Mouse (Mus musculus): ENCODE results near the gene Dcaf8.

DNA sequence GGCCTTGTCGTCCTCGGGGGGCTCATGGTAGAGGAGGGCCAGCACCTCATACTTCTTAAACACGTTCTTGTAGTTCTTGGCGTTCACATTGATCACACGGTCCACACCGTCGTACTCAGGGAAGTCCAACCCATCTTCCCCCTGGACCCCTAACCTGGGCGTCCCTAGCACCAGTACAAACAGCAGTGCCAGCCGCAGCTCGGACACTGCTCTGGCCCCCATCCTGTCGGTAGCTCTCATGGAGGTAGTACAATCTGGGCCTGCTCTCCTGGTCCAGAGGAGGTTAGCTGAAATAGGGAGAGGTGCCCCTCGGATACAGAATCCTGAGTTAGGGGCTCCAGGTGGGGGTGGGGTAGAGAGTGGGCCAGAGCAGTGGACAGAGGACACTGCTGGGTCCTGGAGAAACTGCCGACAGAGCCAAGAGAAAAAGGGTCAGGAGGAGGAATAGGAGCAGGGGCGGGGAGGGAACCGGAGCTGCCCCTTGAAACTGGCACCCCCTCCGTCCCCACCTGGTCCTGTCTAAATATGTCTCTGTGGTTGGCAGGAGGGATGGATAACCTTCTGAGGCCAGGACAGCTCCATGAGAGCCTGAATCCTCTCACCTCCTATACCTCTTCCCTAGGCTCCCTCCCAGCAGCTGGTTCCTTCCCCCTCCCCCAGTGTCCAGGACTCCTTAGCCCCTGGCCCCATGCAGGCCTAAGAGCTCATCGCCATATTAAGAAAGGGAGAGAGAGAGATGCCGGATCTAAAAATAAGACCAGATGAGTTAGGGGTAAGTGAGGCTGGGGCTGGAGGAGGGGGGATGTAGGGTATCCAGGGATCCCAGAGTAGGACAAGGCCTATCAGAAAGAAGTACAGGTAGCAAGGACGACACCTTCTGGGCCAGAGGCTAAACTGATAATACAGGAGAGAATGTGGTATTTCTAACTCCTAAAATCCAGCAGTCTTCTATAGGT is 71.8 kb downstream of the Dcaf8 start, which contains the start of gene Casq1:
- TF ChIP-seq CTCF (IDR thresholded peaks at IDR 0.05; ENCODE audit: control insufficient read depth, insufficient read depth, insufficient replicate concordance, low read depth, low read length) (no peak), POLR2A (IDR thresholded peaks at IDR 0.05; ENCODE audit: control insufficient read depth, low read depth, low read length) (no peak)
